13 mouse cellular contexts compared by ENCODE assay signal in genomic region chr16:25394676-25395075, GRCm38 (mm10).
"Had no signal": no experiment of that assay in that cellular context is flagged by ENCODE, and none has a peak within 500 bp of the region (broad histone marks: within the 10 kb centered on the region; RNA-seq: fewer than 3 reads in every experiment).

No protein-coding gene starts in this region.

- H3K9me3 ChIP-seq: limb, embryonic 10.5 days; liver, embryonic 15.5 days; midbrain, embryonic 13.5 days had no signal

- H3K4me3 ChIP-seq: layer of hippocampus, adult 2 months; left cerebral cortex, adult 2 months; limb, embryonic 10.5 days; liver, embryonic 15.5 days; midbrain, embryonic 13.5 days had no signal

- DNase-seq: lung, adult 2 months; lung, postnatal 36 days; thymus, adult 18-20 months; thymus, postnatal 14 days had no signal

- H3K4me1 ChIP-seq: limb, embryonic 10.5 days; liver, embryonic 15.5 days; midbrain, embryonic 13.5 days had no signal

- H3K9ac ChIP-seq: liver, embryonic 15.5 days; midbrain, embryonic 13.5 days had no signal

- H3K4me2 ChIP-seq: liver, embryonic 11.5 days; liver, embryonic 15.5 days; midbrain, embryonic 13.5 days had no signal

- H3K27me3 ChIP-seq: liver, embryonic 15.5 days; midbrain, embryonic 13.5 days had no signal

- H3K36me3 ChIP-seq: limb, embryonic 10.5 days; liver, embryonic 15.5 days; midbrain, embryonic 13.5 days had no signal

- ATAC-seq: hindbrain, postnatal 0 days; lung, postnatal 0 days; midbrain, embryonic 13.5 days had no signal

- H3K27ac ChIP-seq: hindbrain, postnatal 0 days; kidney, postnatal 0 days; layer of hippocampus, adult 2 months; left cerebral cortex, adult 2 months; limb, embryonic 10.5 days; liver, embryonic 15.5 days; midbrain, embryonic 13.5 days had no signal
